Mouse (Mus musculus) limb, embryonic 13.5 days (tissue): ENCODE data around the gene Clip2. TPM values are rescaled to one million over a fixed set of nuclear protein-coding genes. Genes with fewer than 3 reads are reported as not detected.

ENCODE experiments used
- ATAC-seq: fragments of 200-750 bp; cut with Nextera tagmentation; 2 replicates; pipeline ENCODE4 v1.8.0; 2017; ENCODE audit warnings: low read depth, moderate number of reproducible peaks, moderate TSS enrichment; ENCODE audit not compliant: low FRiP score
- H3K27ac ChIP-seq: fragments of 300-500 bp; sonication (generic); 2 replicates; pipeline ENCODE4 v1.5.1; 2015; ENCODE audit warnings: inconsistent platforms, mild to moderate bottlenecking, moderate library complexity
- H3K27me3 ChIP-seq: fragments of 300-500 bp; sonication (generic); 2 replicates; pipeline ENCODE4 v1.6.1; 2015; ENCODE audit warnings: mild to moderate bottlenecking, inconsistent platforms
- H3K36me3 ChIP-seq: fragments of 300-500 bp; sonication (generic); 2 replicates; pipeline ENCODE4 v1.6.1; 2015; ENCODE audit warnings: inconsistent platforms, mild to moderate bottlenecking, moderate library complexity
- H3K4me1 ChIP-seq: fragments of 300-500 bp; sonication (generic); 2 replicates; pipeline ENCODE4 v1.6.1; 2015; ENCODE audit warnings: inconsistent platforms
- H3K4me2 ChIP-seq: fragments of 300-500 bp; sonication (generic); replicated peaks from 2 replicates; pipeline ENCODE4 v1.6.1; 2015; ENCODE audit warnings: inconsistent platforms, mild to moderate bottlenecking, moderate library complexity
- H3K4me3 ChIP-seq: fragments of 300-500 bp; sonication (generic); 2 replicates; pipeline ENCODE4 v1.5.1; 2015; ENCODE audit warnings: moderate library complexity, mild to moderate bottlenecking, inconsistent platforms
- H3K9ac ChIP-seq: fragments of 300-500 bp; sonication (generic); 2 replicates; pipeline ENCODE4 v1.6.1; 2015; ENCODE audit warnings: mild to moderate bottlenecking, inconsistent platforms
- H3K9me3 ChIP-seq: fragments of 300-500 bp; sonication (generic); 2 replicates; pipeline ENCODE4 v1.6.1; 2016; ENCODE audit warnings: inconsistent platforms
- WGBS: fragments of 180-500 bp; shearing (Covaris S2); methylation state at CpG from one replicate; pipeline ENCODE4 v1.1.7; 2015; 5-methylcytosine and 5-hydroxymethylcytosine counted together
- polyA plus RNA-seq: library from polyadenylated mRNA; unstranded; fragments of >200 nt; fragmentation: Nextera tagmentation; extraction: Ambion mirVana; gene quantifications from 2 replicates; pipeline ENCODE4 v1.2.1, GENCODE M21; 2015

Clip2 gene
- polyA plus RNA-seq, 1 experiment from 2014 or later: 5.7 TPM

- Histone ChIP-seq H3K9me3 (no peaks in the 10 kb centered on the region), H3K9ac (no peak within 1 kb of the TSS), H3K4me1 (peaks cover 7% of the 10 kb centered on the region), H3K27ac (no peak within 1 kb of the TSS), H3K4me3 (no peak within 1 kb of the TSS), H3K4me2 (no peak within 1 kb of the TSS), H3K36me3 (no peaks in the 10 kb centered on the region), H3K27me3 (no peaks in the 10 kb centered on the region)
- WGBS: 88% methylated on average over 7 of the region's 7 CpGs
- ATAC-seq: no peak
Observed at GRCm38 (mm10) chr5:134560071-134560449, 7.8 kb upstream of the Clip2 start, which contains the start of gene Syna. Syna (minus strand) TSS chr5:134560171.

GRCm38 (mm10) chr5:134555463-134556164, 3.4 kb upstream of the Clip2 start:
- peak overlapping the region; percentile 52 for H3K4me2 ChIP-seq
- H3K27ac ChIP-seq: no peak overlapping the region; the same call in 1 of the 2 replicates
- no peaks in the 10 kb centered on the region for H3K9me3 ChIP-seq
- 10% methylated on average over 20 of the region's 20 CpGs for WGBS
- no peak for ATAC-seq
- peak overlapping the region; percentile 19; the same call in 1 of the 2 replicates for H3K9ac ChIP-seq
- H3K36me3 ChIP-seq: no peaks in the 10 kb centered on the region
- H3K27me3 ChIP-seq: no peaks in the 10 kb centered on the region
- peaks cover 26% of the 10 kb centered on the region for H3K4me1 ChIP-seq
- peak overlapping the region; percentile 15; the same call in 1 of the 2 replicates for H3K4me3 ChIP-seq

- Histone ChIP-seq H3K36me3 (no peaks in the 10 kb centered on the region), H3K4me3 (no peak overlapping the region), H3K27ac (no peak overlapping the region), H3K27me3 (no peaks in the 10 kb centered on the region), H3K4me2 (no peak overlapping the region), H3K9ac (no peak overlapping the region), H3K9me3 (no peaks in the 10 kb centered on the region), H3K4me1 (peaks cover 38% of the 10 kb centered on the region)
- WGBS: 85% methylated on average over 5 of the region's 5 CpGs
- ATAC-seq: no peak
Observed at GRCm38 (mm10) chr5:134553951-134554546, 1.8 kb upstream of the Clip2 start.

GRCm38 (mm10) chr5:134551233-134552109, 763 bp downstream of the Clip2 start:
- no peaks in the 10 kb centered on the region for H3K9me3 ChIP-seq
- ATAC-seq: peak; percentile 1
- peak overlapping the region; percentile 96 for H3K27ac ChIP-seq
- H3K4me3 ChIP-seq: peak overlapping the region; percentile 76
- peak overlapping the region; percentile 81 for H3K4me2 ChIP-seq
- H3K27me3 ChIP-seq: no peaks in the 10 kb centered on the region
- peaks cover 48% of the 10 kb centered on the region for H3K4me1 ChIP-seq
- H3K9ac ChIP-seq: peak overlapping the region; percentile 88
- 2% methylated on average over 48 of the region's 52 CpGs for WGBS
- H3K36me3 ChIP-seq: no peaks in the 10 kb centered on the region

GRCm38 (mm10) chr5:134550836-134551232, 1.4 kb downstream of the Clip2 start:
- ATAC-seq: no peak
- Histone ChIP-seq H3K4me1 (peaks cover 48% of the 10 kb centered on the region), H3K9me3 (no peaks in the 10 kb centered on the region), H3K4me3 (peak overlapping the region; percentile 76), H3K36me3 (no peaks in the 10 kb centered on the region), H3K9ac (peak overlapping the region; percentile 88), H3K4me2 (peak overlapping the region; percentile 81), H3K27me3 (no peaks in the 10 kb centered on the region), H3K27ac (peak overlapping the region; percentile 96)
- 6% methylated on average over 6 of the region's 6 CpGs for WGBS

- no peak for ATAC-seq
- peaks cover 37% of the 10 kb centered on the region for H3K4me1 ChIP-seq
- no peak overlapping the region for H3K27ac ChIP-seq
- no peak overlapping the region for H3K9ac ChIP-seq
- H3K9me3 ChIP-seq: no peaks in the 10 kb centered on the region
- H3K4me3 ChIP-seq: no peak overlapping the region
- H3K4me2 ChIP-seq: 0 out of 2 replicates have a peak overlapping the region, but pooled peaks have one; percentile 1
- H3K36me3 ChIP-seq: no peaks in the 10 kb centered on the region
- no peaks in the 10 kb centered on the region for H3K27me3 ChIP-seq
- 95% methylated on average over 3 of the region's 3 CpGs for WGBS
Observed at GRCm38 (mm10) chr5:134549640-134550168, 2.5 kb downstream of the Clip2 start.

GRCm38 (mm10) chr5:134548306-134548705, 3.9 kb downstream of the Clip2 start:
- H3K36me3 ChIP-seq: peaks cover 3% of the 10 kb centered on the region; the same call in 1 of the 2 replicates
- H3K4me1 ChIP-seq: peaks cover 35% of the 10 kb centered on the region
- no peak overlapping the region for H3K9ac ChIP-seq
- no peaks in the 10 kb centered on the region for H3K27me3 ChIP-seq
- H3K4me3 ChIP-seq: no peak overlapping the region
- no peak for ATAC-seq
- WGBS: 50% methylated on average over 5 of the region's 5 CpGs
- H3K27ac ChIP-seq: no peak overlapping the region
- no peaks in the 10 kb centered on the region for H3K9me3 ChIP-seq
- H3K4me2 ChIP-seq: no peak overlapping the region

GRCm38 (mm10) chr5:134546790-134547189, 5.4 kb downstream of the Clip2 start:
- Histone ChIP-seq H3K27me3 (no peaks in the 10 kb centered on the region), H3K4me3 (no peak overlapping the region), H3K4me2 (no peak overlapping the region), H3K27ac (no peak overlapping the region), H3K9ac (no peak overlapping the region), H3K9me3 (no peaks in the 10 kb centered on the region), H3K36me3 (peaks cover 3% of the 10 kb centered on the region; the same call in 1 of the 2 replicates), H3K4me1 (peaks cover 33% of the 10 kb centered on the region)
- ATAC-seq: no peak
- 87% methylated on average over 7 of the region's 7 CpGs for WGBS

GRCm38 (mm10) chr5:134545242-134545629, 7.0 kb downstream of the Clip2 start:
- Histone ChIP-seq H3K4me2 (no peak overlapping the region), H3K4me1 (peaks cover 38% of the 10 kb centered on the region), H3K4me3 (no peak overlapping the region), H3K27ac (no peak overlapping the region), H3K36me3 (peaks cover 3% of the 10 kb centered on the region; the same call in 1 of the 2 replicates), H3K9me3 (no peaks in the 10 kb centered on the region), H3K9ac (no peak overlapping the region), H3K27me3 (no peaks in the 10 kb centered on the region)
- 47% methylated on average over 3 of the region's 3 CpGs for WGBS
- no peak for ATAC-seq

- H3K9me3 ChIP-seq: no peaks in the 10 kb centered on the region
- H3K27ac ChIP-seq: no peak overlapping the region
- H3K4me3 ChIP-seq: no peak overlapping the region
- H3K4me2 ChIP-seq: no peak overlapping the region
- 67% methylated on average over 19 of the region's 19 CpGs for WGBS
- ATAC-seq: no peak
- H3K9ac ChIP-seq: no peak overlapping the region
- peaks cover 3% of the 10 kb centered on the region; the same call in 1 of the 2 replicates for H3K36me3 ChIP-seq
- H3K4me1 ChIP-seq: peaks cover 38% of the 10 kb centered on the region
- H3K27me3 ChIP-seq: no peaks in the 10 kb centered on the region
Observed at GRCm38 (mm10) chr5:134544516-134545241, 7.6 kb downstream of the Clip2 start.

GRCm38 (mm10) chr5:134541640-134542039, 10.6 kb downstream of the Clip2 start:
- H3K4me2 ChIP-seq: no peak overlapping the region
- peaks cover 25% of the 10 kb centered on the region for H3K36me3 ChIP-seq
- H3K4me3 ChIP-seq: no peak overlapping the region
- peaks cover 29% of the 10 kb centered on the region for H3K4me1 ChIP-seq
- 48% methylated on average over 7 of the region's 7 CpGs for WGBS
- H3K27ac ChIP-seq: peak overlapping the region; percentile 28; the same call in 1 of the 2 replicates
- no peaks in the 10 kb centered on the region for H3K9me3 ChIP-seq
- H3K27me3 ChIP-seq: no peaks in the 10 kb centered on the region
- peak overlapping the region; percentile 45; the same call in 1 of the 2 replicates for H3K9ac ChIP-seq
- ATAC-seq: no peak
